Mouse (Mus musculus) embryonic facial prominence, embryonic 13.5 days (tissue): Measurements from ENCODE around the gene Nrxn3. TPM values are rescaled to one million over a fixed set of nuclear protein-coding genes. Genes with fewer than 3 reads are reported as not detected.

Source experiments
- ATAC-seq: fragments of 200-750 bp; cut with Nextera tagmentation; 2 replicates; pipeline ENCODE4 v1.8.0; 2017; ENCODE audit warnings: low read depth; ENCODE audit not compliant: insufficient number of reproducible peaks, insufficient read depth, low FRiP score, low TSS enrichment
- H3K27ac ChIP-seq: fragments of 300-500 bp; sonication (generic); 2 replicates; pipeline ENCODE4 v1.5.1; 2015; ENCODE audit warnings: moderate library complexity, mild to moderate bottlenecking, inconsistent platforms
- H3K27me3 ChIP-seq: fragments of 300-500 bp; sonication (generic); 2 replicates; pipeline ENCODE4 v1.6.1; 2015; ENCODE audit warnings: mild to moderate bottlenecking, inconsistent platforms
- H3K36me3 ChIP-seq: fragments of 300-500 bp; sonication (generic); 2 replicates; pipeline ENCODE4 v1.6.1; 2015; ENCODE audit warnings: mild to moderate bottlenecking, inconsistent platforms
- H3K4me1 ChIP-seq: fragments of 300-500 bp; sonication (generic); 2 replicates; pipeline ENCODE4 v1.6.1; 2015; ENCODE audit warnings: inconsistent platforms
- H3K4me2 ChIP-seq: fragments of 300-500 bp; sonication (generic); 2 replicates; pipeline ENCODE4 v1.6.1; 2015; ENCODE audit warnings: moderate library complexity, mild to moderate bottlenecking, inconsistent platforms
- H3K4me3 ChIP-seq: fragments of 300-500 bp; sonication (generic); 2 replicates; pipeline ENCODE4 v1.5.1; 2015; ENCODE audit warnings: mild to moderate bottlenecking, inconsistent platforms
- H3K9ac ChIP-seq: fragments of 300-500 bp; sonication (generic); 2 replicates; pipeline ENCODE4 v1.6.1; 2015; ENCODE audit warnings: mild to moderate bottlenecking, inconsistent platforms
- H3K9me3 ChIP-seq: fragments of 300-500 bp; sonication (generic); 2 replicates; pipeline ENCODE4 v1.6.1; 2016; ENCODE audit warnings: inconsistent platforms
- WGBS: fragments of 180-500 bp; shearing (Covaris S2); methylation state at CpG from one replicate; pipeline ENCODE4 v1.1.7; 2015; ENCODE audit warnings: mixed read lengths; 5-methylcytosine and 5-hydroxymethylcytosine counted together
- polyA plus RNA-seq: library from polyadenylated mRNA; unstranded; fragments of >200 nt; fragmentation: Nextera tagmentation; extraction: Ambion mirVana; gene quantifications from 2 replicates; pipeline ENCODE4 v1.2.1, GENCODE M21; 2015

Gene Nrxn3
- polyA plus RNA-seq, 1 experiment from 2014 or later, result 5.5 TPM

GRCm38 (mm10) chr12:88860397-88860796 is 137.7 kb downstream of the Nrxn3 start:
- H3K27me3 ChIP-seq, result no peaks in the 10 kb centered on the region
- H3K4me3 ChIP-seq, result no peak overlapping the region
- H3K9ac ChIP-seq, result no peak overlapping the region
- H3K4me1 ChIP-seq, result no peaks in the 10 kb centered on the region
- H3K9me3 ChIP-seq, result no peaks in the 10 kb centered on the region
- 50% methylated on average over 4 of the region's 4 CpGs for WGBS
- H3K4me2 ChIP-seq, result no peak overlapping the region
- H3K36me3 ChIP-seq, result no peaks in the 10 kb centered on the region
- H3K27ac ChIP-seq, result no peak overlapping the region
- ATAC-seq, result no peak

GRCm38 (mm10) chr12:88863069-88863468 is 140.4 kb downstream of the Nrxn3 start:
- ATAC-seq, result no peak
- Histone ChIP-seq H3K36me3 (no peaks in the 10 kb centered on the region), H3K27me3 (no peaks in the 10 kb centered on the region), H3K4me2 (no peak overlapping the region), H3K9ac (no peak overlapping the region), H3K9me3 (no peaks in the 10 kb centered on the region), H3K4me3 (no peak overlapping the region), H3K27ac (no peak overlapping the region), H3K4me1 (no peaks in the 10 kb centered on the region)
- WGBS, result 69% methylated on average over 4 of the region's 4 CpGs

- no peak for ATAC-seq
- Histone ChIP-seq H3K4me1 (no peaks in the 10 kb centered on the region), H3K27me3 (no peaks in the 10 kb centered on the region), H3K4me2 (no peak overlapping the region), H3K4me3 (no peak overlapping the region), H3K9me3 (no peaks in the 10 kb centered on the region), H3K36me3 (no peaks in the 10 kb centered on the region), H3K27ac (no peak overlapping the region), H3K9ac (no peak overlapping the region)
These were observed 145.6 kb downstream of the Nrxn3 start for GRCm38 (mm10) chr12:88868288-88868687.

- ATAC-seq, result no peak
- Histone ChIP-seq H3K36me3 (no peaks in the 10 kb centered on the region), H3K4me3 (no peak overlapping the region), H3K9me3 (no peaks in the 10 kb centered on the region), H3K9ac (no peak overlapping the region), H3K4me2 (no peak overlapping the region), H3K27me3 (no peaks in the 10 kb centered on the region), H3K27ac (no peak overlapping the region), H3K4me1 (no peaks in the 10 kb centered on the region)
- 69% methylated on average over 1 of the region's 1 CpGs for WGBS
These were observed 174.7 kb downstream of the Nrxn3 start for GRCm38 (mm10) chr12:88897331-88897730.

GRCm38 (mm10) chr12:88900014-88900727 is 177.5 kb downstream of the Nrxn3 start:
- Histone ChIP-seq H3K4me1 (no peaks in the 10 kb centered on the region), H3K4me3 (no peak overlapping the region), H3K27ac (no peak overlapping the region), H3K27me3 (no peaks in the 10 kb centered on the region), H3K9me3 (no peaks in the 10 kb centered on the region), H3K4me2 (no peak overlapping the region), H3K36me3 (no peaks in the 10 kb centered on the region), H3K9ac (no peak overlapping the region)
- no peak for ATAC-seq
- WGBS, result 74% methylated on average over 7 of the region's 7 CpGs

- Histone ChIP-seq H3K27ac (no peak overlapping the region), H3K27me3 (no peaks in the 10 kb centered on the region), H3K4me1 (no peaks in the 10 kb centered on the region), H3K36me3 (no peaks in the 10 kb centered on the region), H3K4me3 (no peak overlapping the region), H3K4me2 (no peak overlapping the region), H3K9me3 (no peaks in the 10 kb centered on the region), H3K9ac (no peak overlapping the region)
- WGBS, result 17% methylated on average over 1 of the region's 1 CpGs
- no peak for ATAC-seq
These were observed 178.0 kb downstream of the Nrxn3 start for GRCm38 (mm10) chr12:88900728-88901080.

- no peak for ATAC-seq
These were observed 188.1 kb downstream of the Nrxn3 start for GRCm38 (mm10) chr12:88910761-88911160.

GRCm38 (mm10) chr12:88916752-88917151 is 194.1 kb downstream of the Nrxn3 start:
- 63% methylated on average over 2 of the region's 2 CpGs for WGBS
- ATAC-seq, result no peak

More at GRCm38 (mm10) chr12:88910761-88911160, 188.1 kb downstream of the Nrxn3 start:
- H3K4me3 ChIP-seq, result no peak overlapping the region
- H3K4me2 ChIP-seq, result no peak overlapping the region
- H3K9me3 ChIP-seq, result no peaks in the 10 kb centered on the region
- H3K27me3 ChIP-seq, result no peaks in the 10 kb centered on the region
- H3K4me1 ChIP-seq, result no peaks in the 10 kb centered on the region
- no peak overlapping the region for H3K27ac ChIP-seq
- no peaks in the 10 kb centered on the region for H3K36me3 ChIP-seq
- WGBS, result 39% methylated on average over 2 of the region's 2 CpGs
- H3K9ac ChIP-seq, result no peak overlapping the region

GRCm38 (mm10) chr12:88924896-88925295 is 202.2 kb downstream of the Nrxn3 start:
- Histone ChIP-seq H3K4me1 (no peaks in the 10 kb centered on the region), H3K27me3 (no peaks in the 10 kb centered on the region), H3K4me2 (no peak overlapping the region), H3K27ac (no peak overlapping the region), H3K9me3 (no peaks in the 10 kb centered on the region), H3K4me3 (no peak overlapping the region), H3K36me3 (no peaks in the 10 kb centered on the region), H3K9ac (no peak overlapping the region)
- ATAC-seq, result no peak
- 60% methylated on average over 3 of the region's 3 CpGs for WGBS

More at GRCm38 (mm10) chr12:88916752-88917151, 194.1 kb downstream of the Nrxn3 start:
- H3K4me3 ChIP-seq, result no peak overlapping the region
- H3K4me2 ChIP-seq, result no peak overlapping the region
- H3K9me3 ChIP-seq, result no peaks in the 10 kb centered on the region
- H3K4me1 ChIP-seq, result no peaks in the 10 kb centered on the region
- no peak overlapping the region for H3K9ac ChIP-seq
- H3K27ac ChIP-seq, result no peak overlapping the region
- H3K27me3 ChIP-seq, result no peaks in the 10 kb centered on the region
- H3K36me3 ChIP-seq, result no peaks in the 10 kb centered on the region

- 87% methylated on average over 4 of the region's 4 CpGs for WGBS
- Histone ChIP-seq H3K36me3 (no peaks in the 10 kb centered on the region), H3K9ac (no peak overlapping the region), H3K4me3 (no peak overlapping the region), H3K4me1 (no peaks in the 10 kb centered on the region), H3K27me3 (no peaks in the 10 kb centered on the region), H3K27ac (no peak overlapping the region), H3K9me3 (no peaks in the 10 kb centered on the region), H3K4me2 (no peak overlapping the region)
- no peak for ATAC-seq
These were observed 203.6 kb downstream of the Nrxn3 start for GRCm38 (mm10) chr12:88926306-88926705.

- no peak overlapping the region for H3K4me3 ChIP-seq
- no peak overlapping the region for H3K27ac ChIP-seq
- ATAC-seq, result no peak
- WGBS, result 67% methylated on average over 4 of the region's 4 CpGs
- H3K4me1 ChIP-seq, result no peaks in the 10 kb centered on the region
- no peaks in the 10 kb centered on the region for H3K36me3 ChIP-seq
- H3K27me3 ChIP-seq, result no peaks in the 10 kb centered on the region
- no peak overlapping the region for H3K9ac ChIP-seq
- no peaks in the 10 kb centered on the region for H3K9me3 ChIP-seq
- no peak overlapping the region for H3K4me2 ChIP-seq
These were observed 209.0 kb downstream of the Nrxn3 start for GRCm38 (mm10) chr12:88931713-88932112.

GRCm38 (mm10) chr12:88939679-88940078 is 217.0 kb downstream of the Nrxn3 start:
- no peak overlapping the region for H3K4me2 ChIP-seq
- H3K27ac ChIP-seq, result no peak overlapping the region
- ATAC-seq, result no peak
- H3K27me3 ChIP-seq, result no peaks in the 10 kb centered on the region
- WGBS, result 80% methylated on average over 2 of the region's 2 CpGs
- no peaks in the 10 kb centered on the region for H3K36me3 ChIP-seq
- no peaks in the 10 kb centered on the region for H3K9me3 ChIP-seq
- no peak overlapping the region for H3K4me3 ChIP-seq
- H3K9ac ChIP-seq, result no peak overlapping the region
- H3K4me1 ChIP-seq, result no peaks in the 10 kb centered on the region
